Mouse (Mus musculus) limb, embryonic 15.5 days (tissue): ENCODE results near the gene Gm21974. TPM values are rescaled to one million over a fixed set of nuclear protein-coding genes. Genes with fewer than 3 reads are reported as not detected.
"Not testable (repeated sequence)": the region's sequence is repeated elsewhere in the genome, so short reads cannot be mapped to it uniquely, and the experiment has no call there.

ENCODE experiments used
- ATAC-seq: fragments of 200-750 bp; cut with Nextera tagmentation; 2 replicates; pipeline ENCODE4 v1.8.0; 2017; ENCODE audit warnings: low read depth, moderate TSS enrichment; ENCODE audit not compliant: insufficient number of reproducible peaks, low FRiP score, low TSS enrichment
- H3K27ac ChIP-seq: fragments of 300-500 bp; sonication (generic); 2 replicates; pipeline ENCODE4 v1.5.1; 2015; ENCODE audit warnings: moderate library complexity, mild to moderate bottlenecking, inconsistent platforms
- H3K27me3 ChIP-seq: fragments of 300-500 bp; sonication (generic); 2 replicates; pipeline ENCODE4 v1.6.1; 2015; ENCODE audit warnings: inconsistent platforms
- H3K36me3 ChIP-seq: fragments of 300-500 bp; sonication (generic); 2 replicates; pipeline ENCODE4 v1.6.1; 2015; ENCODE audit warnings: inconsistent platforms
- H3K4me1 ChIP-seq: fragments of 300-500 bp; sonication (generic); 2 replicates; pipeline ENCODE4 v1.6.1; 2015; ENCODE audit warnings: inconsistent platforms
- H3K4me2 ChIP-seq: fragments of 300-500 bp; sonication (generic); 2 replicates; pipeline ENCODE4 v1.6.1; 2015; ENCODE audit warnings: mild to moderate bottlenecking, inconsistent platforms
- H3K4me3 ChIP-seq: fragments of 300-500 bp; sonication (generic); 2 replicates; pipeline ENCODE4 v1.5.1; 2015; ENCODE audit warnings: mild to moderate bottlenecking, inconsistent platforms
- H3K9ac ChIP-seq: fragments of 300-500 bp; sonication (generic); 2 replicates; pipeline ENCODE4 v1.6.1; 2015; ENCODE audit warnings: inconsistent platforms
- H3K9me3 ChIP-seq: fragments of 300-500 bp; sonication (generic); 2 replicates; pipeline ENCODE4 v1.6.1; 2016; ENCODE audit warnings: inconsistent platforms
- WGBS: fragments of 180-500 bp; shearing (Covaris S2); methylation state at CpG from one replicate; pipeline ENCODE4 v1.1.7; 2015; 5-methylcytosine and 5-hydroxymethylcytosine counted together
- polyA plus RNA-seq: library from polyadenylated mRNA; unstranded; fragments of >200 nt; fragmentation: Nextera tagmentation; extraction: Ambion mirVana; gene quantifications from 2 replicates; pipeline ENCODE4 v1.2.1, GENCODE M21; 2015

Gene Gm21974
- polyA plus RNA-seq, 1 experiment from 2014 or later, result not detected

DNA sequence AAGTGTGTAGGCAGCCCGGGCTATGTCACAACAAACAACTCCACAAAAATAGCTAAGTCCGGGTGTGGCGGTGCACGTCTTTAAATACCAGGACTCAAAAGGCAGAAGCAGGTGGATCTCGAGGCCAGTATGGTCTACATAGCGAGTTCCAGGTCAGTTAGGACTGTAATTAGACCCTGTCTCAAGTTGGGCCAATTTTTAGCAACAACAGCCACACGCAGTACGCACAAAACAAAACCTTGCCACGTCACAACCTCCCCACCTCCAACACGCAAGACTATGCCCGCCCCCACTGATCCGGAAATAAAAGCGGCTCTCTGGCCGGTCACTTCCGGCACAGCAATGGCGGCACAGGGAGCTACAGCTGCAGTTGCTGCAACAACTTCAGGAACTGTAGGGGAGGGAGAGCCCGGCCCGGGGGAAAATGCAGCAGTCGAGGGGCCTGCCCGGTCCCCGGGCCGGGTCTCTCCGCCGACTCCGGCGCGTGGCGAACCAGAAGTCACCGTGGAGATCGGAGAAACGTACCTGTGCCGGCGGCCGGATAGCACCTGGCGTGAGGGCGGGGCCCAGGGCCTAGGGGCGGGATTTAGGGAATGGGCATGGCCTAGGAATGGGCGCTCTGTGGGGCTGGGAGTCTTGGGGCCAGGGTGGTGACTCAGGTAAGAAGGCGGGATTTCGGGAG, 17.1 kb upstream of the Gm21974 start, which contains the start of gene Kat8:
Gene Kat8, plus strand, starts transcription at position 327 of the 682 bp plus-strand sequence.
- Histone ChIP-seq H3K9ac (peak within 1 kb of the TSS; percentile 87), H3K4me1 (peaks cover 7% of the 10 kb centered on the region), H3K4me2 (peak within 1 kb of the TSS; percentile 62), H3K9me3 (no peaks in the 10 kb centered on the region), H3K36me3 (peaks cover 49% of the 10 kb centered on the region), H3K27me3 (no peaks in the 10 kb centered on the region), H3K27ac (peak within 1 kb of the TSS; percentile 94), H3K4me3 (peak within 1 kb of the TSS; percentile 94)
- 1% methylated on average over 40 of the region's 40 CpGs for WGBS
- ATAC-seq, result peak; percentile 90

GRCm38 (mm10) chr7:127908656-127909055, 13.4 kb upstream of the Gm21974 start:
- Histone ChIP-seq H3K27me3 (no peaks in the 10 kb centered on the region), H3K4me2 (no peak overlapping the region), H3K9me3 (no peaks in the 10 kb centered on the region), H3K4me1 (peaks cover 18% of the 10 kb centered on the region), H3K27ac (no peak overlapping the region), H3K9ac (no peak overlapping the region), H3K36me3 (peaks cover 50% of the 10 kb centered on the region), H3K4me3 (no peak overlapping the region)
- 87% methylated on average over 4 of the region's 4 CpGs for WGBS
- ATAC-seq, result no peak

DNA sequence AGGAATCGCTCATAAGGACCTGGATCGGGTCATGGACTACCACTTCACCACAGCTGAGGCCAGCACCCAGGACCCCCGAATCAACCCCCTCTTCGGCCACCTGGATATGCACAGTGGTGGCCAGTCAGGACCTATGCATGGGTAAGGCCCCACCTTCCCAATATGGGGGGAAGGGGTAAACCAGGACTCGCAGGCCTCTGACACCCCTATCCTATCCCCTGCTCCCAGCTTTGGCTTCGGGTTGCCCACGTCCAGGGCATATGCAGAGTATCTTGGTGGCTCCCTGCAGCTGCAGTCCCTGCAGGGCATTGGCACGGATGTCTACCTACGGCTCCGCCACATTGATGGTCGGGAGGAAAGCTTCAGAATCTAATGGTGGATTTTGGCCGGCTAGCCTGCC, 12.7 kb upstream of the Gm21974 start:
- no peak for ATAC-seq
- Histone ChIP-seq H3K27ac (no peak overlapping the region), H3K4me2 (no peak overlapping the region), H3K9me3 (no peaks in the 10 kb centered on the region), H3K4me1 (peaks cover 14% of the 10 kb centered on the region), H3K36me3 (peaks cover 50% of the 10 kb centered on the region), H3K27me3 (no peaks in the 10 kb centered on the region), H3K9ac (no peak overlapping the region), H3K4me3 (no peak overlapping the region)
- WGBS, result 95% methylated on average over 12 of the region's 12 CpGs

- Histone ChIP-seq H3K4me1 (peaks cover 10% of the 10 kb centered on the region), H3K27me3 (no peaks in the 10 kb centered on the region), H3K9ac (peak within 1 kb of the TSS; percentile 66), H3K4me2 (peak within 1 kb of the TSS; percentile 74), H3K9me3 (no peaks in the 10 kb centered on the region), H3K4me3 (peak within 1 kb of the TSS; percentile 62), H3K27ac (peak within 1 kb of the TSS; percentile 88), H3K36me3 (peaks cover 41% of the 10 kb centered on the region)
- peak; percentile 81 for ATAC-seq
- 4% methylated on average over 38 of the region's 38 CpGs for WGBS
These were observed 8.9 kb upstream of the Gm21974 start, which contains the start of gene Bckdk for GRCm38 (mm10) chr7:127903971-127904796. Bckdk (plus strand) TSS chr7:127904082.

- no peak overlapping the region for H3K4me2 ChIP-seq
- no peak overlapping the region for H3K4me3 ChIP-seq
- WGBS, result 78% methylated on average over 2 of the region's 2 CpGs
These were observed 6.5 kb upstream of the Gm21974 start for GRCm38 (mm10) chr7:127901772-127902171.

GRCm38 (mm10) chr7:127899997-127900396, 4.7 kb upstream of the Gm21974 start:
- 40% methylated on average over 7 of the region's 7 CpGs for WGBS
- H3K36me3 ChIP-seq, result no peaks in the 10 kb centered on the region
- peaks cover 6% of the 10 kb centered on the region for H3K4me1 ChIP-seq

More at GRCm38 (mm10) chr7:127901772-127902171, 6.5 kb upstream of the Gm21974 start:
- peaks cover 16% of the 10 kb centered on the region for H3K36me3 ChIP-seq
- peaks cover 10% of the 10 kb centered on the region for H3K4me1 ChIP-seq
- no peaks in the 10 kb centered on the region for H3K27me3 ChIP-seq
- no peak overlapping the region for H3K27ac ChIP-seq
- no peak overlapping the region for H3K9ac ChIP-seq
- H3K9me3 ChIP-seq, result no peaks in the 10 kb centered on the region
- ATAC-seq, result no peak

DNA sequence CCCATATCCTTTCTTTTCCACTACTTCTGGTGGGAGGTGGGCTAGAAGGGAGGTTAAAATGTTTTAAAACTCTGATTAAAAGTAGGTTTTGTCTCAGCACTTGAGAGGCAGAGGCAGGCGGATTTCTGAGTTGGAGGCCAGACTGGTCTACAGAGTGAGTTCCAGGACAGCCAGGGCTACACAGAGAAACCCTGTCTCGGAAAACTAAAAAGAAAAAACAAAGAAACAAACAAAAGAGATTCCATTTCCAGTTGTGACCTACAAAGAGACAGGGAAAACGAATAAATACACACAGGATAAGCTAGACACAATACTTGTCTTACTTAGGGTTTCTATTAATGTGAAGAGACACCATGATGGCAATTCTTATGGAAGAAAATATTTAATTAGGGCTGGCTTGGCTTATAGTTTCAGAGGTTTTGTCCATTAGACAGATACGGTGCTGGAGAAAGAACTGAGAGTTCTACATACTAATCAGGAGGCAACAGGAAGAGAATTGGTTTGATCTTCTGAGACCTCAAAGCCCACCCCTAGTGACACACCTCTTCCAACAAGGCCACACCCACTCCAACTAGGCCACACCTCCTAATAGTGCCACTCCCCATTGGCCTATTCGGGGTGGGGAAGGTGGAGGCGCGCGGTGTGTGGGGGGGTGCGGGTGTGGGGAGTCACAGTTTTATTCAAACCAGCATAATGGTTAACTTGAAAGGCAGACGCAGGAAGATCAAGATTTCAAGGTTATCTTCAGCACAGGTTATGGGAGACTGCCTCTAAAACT, 3.1 kb upstream of the Gm21974 start:
- peaks cover 10% of the 10 kb centered on the region for H3K4me1 ChIP-seq
- no peak for ATAC-seq
- no peak overlapping the region for H3K9ac ChIP-seq
- no peak overlapping the region for H3K4me2 ChIP-seq
- 30% methylated on average over 10 of the region's 10 CpGs for WGBS
- H3K9me3 ChIP-seq, result no peaks in the 10 kb centered on the region
- H3K36me3 ChIP-seq, result no peaks in the 10 kb centered on the region
- H3K27ac ChIP-seq, result no peak overlapping the region
- H3K4me3 ChIP-seq, result no peak overlapping the region
- H3K27me3 ChIP-seq, result no peaks in the 10 kb centered on the region

More at GRCm38 (mm10) chr7:127899997-127900396, 4.7 kb upstream of the Gm21974 start:
- no peak overlapping the region for H3K9ac ChIP-seq
- no peaks in the 10 kb centered on the region for H3K9me3 ChIP-seq
- no peak overlapping the region for H3K27ac ChIP-seq
- ATAC-seq, result no peak
- H3K4me3 ChIP-seq, result no peak overlapping the region
- no peaks in the 10 kb centered on the region for H3K27me3 ChIP-seq
- no peak overlapping the region for H3K4me2 ChIP-seq

DNA sequence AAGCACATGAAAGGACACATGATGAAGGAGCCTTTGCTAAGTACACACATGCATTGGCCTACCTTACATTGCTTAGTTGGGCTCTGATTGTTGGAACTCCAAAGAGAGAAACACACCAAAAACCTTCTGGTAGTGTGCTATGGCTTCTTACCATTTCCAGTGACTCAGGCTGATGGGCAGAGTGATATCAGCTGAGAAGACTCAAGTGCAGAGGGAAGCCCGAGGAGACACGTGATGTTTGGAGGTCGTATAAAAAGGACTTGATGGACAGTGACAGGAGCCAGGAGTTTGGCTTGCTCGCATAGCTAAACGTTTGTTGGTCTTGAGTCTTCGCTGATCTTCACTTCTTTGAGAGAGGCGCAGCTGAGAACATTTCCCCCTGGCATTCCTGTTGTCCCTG, 2.3 kb upstream of the Gm21974 start:
- Histone ChIP-seq H3K27me3 (no peaks in the 10 kb centered on the region), H3K36me3 (peaks cover 7% of the 10 kb centered on the region), H3K27ac (no peak overlapping the region), H3K9ac (no peak overlapping the region), H3K4me2 (no peak overlapping the region), H3K9me3 (no peaks in the 10 kb centered on the region), H3K4me1 (peaks cover 10% of the 10 kb centered on the region), H3K4me3 (no peak overlapping the region)
- 84% methylated on average over 7 of the region's 7 CpGs for WGBS
- ATAC-seq, result no peak

DNA sequence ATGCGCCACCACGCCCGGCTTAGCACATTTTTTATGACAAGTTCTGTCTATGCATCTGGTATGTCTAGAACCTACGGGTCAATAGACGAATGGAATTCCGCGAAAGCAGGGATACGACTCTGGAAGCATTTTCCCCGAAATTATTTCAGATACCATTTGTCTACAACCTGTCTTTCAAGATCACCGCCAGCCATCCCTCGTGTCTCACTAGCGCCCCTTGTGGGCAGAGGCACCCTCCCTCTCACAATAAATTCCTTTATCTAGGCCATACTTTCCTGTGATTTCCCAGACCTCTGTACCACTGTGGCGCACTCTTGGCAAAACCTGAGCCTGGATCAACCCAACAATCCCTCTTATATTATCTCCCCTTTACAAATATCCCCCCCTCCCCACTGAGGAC, 1.1 kb upstream of the Gm21974 start:
- Histone ChIP-seq H3K9ac (no peak overlapping the region), H3K9me3 (no peaks in the 10 kb centered on the region), H3K4me2 (no peak overlapping the region), H3K36me3 (peaks cover 19% of the 10 kb centered on the region), H3K4me1 (peaks cover 10% of the 10 kb centered on the region), H3K27ac (no peak overlapping the region), H3K4me3 (no peak overlapping the region), H3K27me3 (no peaks in the 10 kb centered on the region)
- WGBS, result 60% methylated on average over 13 of the region's 13 CpGs
- no peak for ATAC-seq

GRCm38 (mm10) chr7:127895891-127896290, 637 bp upstream of the Gm21974 start:
- Histone ChIP-seq H3K4me2 (peak overlapping the region; percentile 79), H3K36me3 (peaks cover 24% of the 10 kb centered on the region), H3K4me3 (peak overlapping the region; percentile 74), H3K27ac (peak overlapping the region; percentile 47; the same call in 1 of the 2 replicates)
- not testable (repeated sequence) for ATAC-seq, H3K9me3 ChIP-seq, H3K4me1 ChIP-seq, H3K27me3 ChIP-seq, H3K9ac ChIP-seq
- WGBS, result 76% methylated on average over 7 of the region's 7 CpGs

GRCm38 (mm10) chr7:127894480-127894879, 774 bp downstream of the Gm21974 start:
- H3K27me3 ChIP-seq, result no peaks in the 10 kb centered on the region
- peak overlapping the region; percentile 79 for H3K4me2 ChIP-seq
- ATAC-seq, result no peak
- peaks cover 37% of the 10 kb centered on the region for H3K36me3 ChIP-seq
- H3K9me3 ChIP-seq, result no peaks in the 10 kb centered on the region
- peak overlapping the region; percentile 74 for H3K4me3 ChIP-seq
- peaks cover 19% of the 10 kb centered on the region for H3K4me1 ChIP-seq
- peak overlapping the region; percentile 90; the same call in 1 of the 2 replicates for H3K27ac ChIP-seq
- H3K9ac ChIP-seq, result no peak overlapping the region
- 66% methylated on average over 5 of the region's 5 CpGs for WGBS
